Mouse (Mus musculus): ENCODE data around the gene Cadm4. TPM values are rescaled to one million over a fixed set of nuclear protein-coding genes. Genes with fewer than 3 reads are reported as not detected.
A peak's percentile ranks its signal among the peaks of the same experiment; 100 is the strongest.

Cadm4 gene
- polyA plus RNA-seq, 1 experiment from 2014 or later, result 0.54 TPM

DNA sequence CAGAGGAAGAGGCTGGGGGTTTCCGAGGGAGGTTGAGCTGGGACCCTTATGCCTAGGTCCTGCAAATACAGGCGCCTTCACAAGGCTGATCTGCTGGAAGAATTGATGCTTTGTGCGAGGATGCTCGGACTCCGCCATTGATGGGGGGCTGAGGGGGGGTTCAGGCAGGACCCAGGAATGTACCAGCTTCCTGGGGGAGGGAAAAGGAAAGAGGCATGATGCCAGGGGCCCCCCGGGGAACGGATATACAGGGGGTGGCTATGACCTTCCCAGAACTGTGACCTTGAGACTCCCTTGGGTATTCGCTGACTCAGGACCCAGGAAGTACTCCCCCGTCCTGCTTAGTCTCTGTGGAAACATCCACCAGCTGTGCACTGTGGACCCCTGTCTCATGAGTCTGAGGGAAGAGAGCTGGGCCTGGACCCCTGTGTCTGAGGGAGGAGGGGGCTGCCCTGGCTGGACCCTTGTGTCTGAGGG is 4.9 kb downstream of the Cadm4 start:
- H3K4me3 ChIP-seq, result no peak overlapping the region
- H3K36me3 ChIP-seq, result no peaks in the 10 kb centered on the region
- H3K27ac ChIP-seq, result no peak overlapping the region
- 60% methylated on average over 9 of the region's 9 CpGs for WGBS
- no peaks in the 10 kb centered on the region for H3K9me3 ChIP-seq
- H3K4me1 ChIP-seq, result peaks cover 20% of the 10 kb centered on the region
- no peak for DNase-seq (ENCODE audit: low spot score)
- peaks cover 48% of the 10 kb centered on the region for H3K27me3 ChIP-seq (ENCODE audit: insufficient read depth, poor library complexity, severe bottlenecking)

DNA sequence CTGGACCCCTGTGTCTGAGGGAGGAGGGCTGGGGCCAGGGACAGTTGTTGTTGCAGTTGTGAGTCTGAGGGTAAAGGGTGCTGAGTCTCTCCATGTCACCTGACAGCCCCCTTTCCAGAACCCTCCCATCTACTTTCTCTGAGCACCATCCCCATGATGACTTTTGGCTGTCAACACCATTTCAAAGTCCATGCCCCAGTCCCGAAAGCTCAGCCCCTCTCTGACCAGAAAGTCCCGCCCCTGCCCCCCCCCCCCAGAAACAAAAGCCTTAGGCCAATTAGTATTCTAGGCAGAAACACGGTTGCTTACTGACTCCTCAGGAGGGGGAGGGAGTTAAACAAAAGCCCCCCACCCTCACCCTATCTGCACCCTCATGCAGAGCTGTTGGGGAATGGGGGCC is 5.6 kb downstream of the Cadm4 start:
- Histone ChIP-seq H3K27me3 (ENCODE audit: insufficient read depth, poor library complexity, severe bottlenecking) (peaks cover 42% of the 10 kb centered on the region), H3K9me3 (no peaks in the 10 kb centered on the region), H3K4me3 (no peak overlapping the region), H3K36me3 (no peaks in the 10 kb centered on the region), H3K4me1 (peaks cover 14% of the 10 kb centered on the region), H3K27ac (no peak overlapping the region)
- no peak for DNase-seq (ENCODE audit: low spot score)
- 39% methylated on average over 3 of the region's 3 CpGs for WGBS

DNA sequence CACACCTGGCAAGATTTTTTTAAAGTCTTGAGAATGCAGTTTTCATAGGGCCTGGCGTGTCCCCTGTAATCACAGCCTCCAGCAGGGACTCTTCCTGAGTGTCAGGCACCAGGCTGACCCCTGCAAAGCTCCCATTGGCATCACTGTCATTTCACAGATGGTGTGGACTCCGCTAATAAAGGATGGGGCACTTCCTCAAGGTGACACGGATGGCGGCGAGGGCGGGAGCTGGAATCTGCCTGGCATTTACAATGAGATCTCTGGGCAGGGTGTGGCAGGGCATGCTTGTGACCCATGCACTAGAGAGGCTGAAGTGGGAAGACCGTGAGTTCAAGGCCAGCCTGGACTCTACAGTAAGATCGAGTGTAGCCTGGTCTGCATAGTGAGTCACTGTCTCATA is 6.5 kb downstream of the Cadm4 start:
- Histone ChIP-seq H3K27me3 (ENCODE audit: insufficient read depth, poor library complexity, severe bottlenecking) (peaks cover 33% of the 10 kb centered on the region), H3K4me3 (no peak overlapping the region), H3K36me3 (no peaks in the 10 kb centered on the region), H3K4me1 (peaks cover 7% of the 10 kb centered on the region), H3K27ac (no peak overlapping the region), H3K9me3 (no peaks in the 10 kb centered on the region)
- WGBS, result 78% methylated on average over 8 of the region's 8 CpGs
- DNase-seq (ENCODE audit: low spot score), result no peak

DNA sequence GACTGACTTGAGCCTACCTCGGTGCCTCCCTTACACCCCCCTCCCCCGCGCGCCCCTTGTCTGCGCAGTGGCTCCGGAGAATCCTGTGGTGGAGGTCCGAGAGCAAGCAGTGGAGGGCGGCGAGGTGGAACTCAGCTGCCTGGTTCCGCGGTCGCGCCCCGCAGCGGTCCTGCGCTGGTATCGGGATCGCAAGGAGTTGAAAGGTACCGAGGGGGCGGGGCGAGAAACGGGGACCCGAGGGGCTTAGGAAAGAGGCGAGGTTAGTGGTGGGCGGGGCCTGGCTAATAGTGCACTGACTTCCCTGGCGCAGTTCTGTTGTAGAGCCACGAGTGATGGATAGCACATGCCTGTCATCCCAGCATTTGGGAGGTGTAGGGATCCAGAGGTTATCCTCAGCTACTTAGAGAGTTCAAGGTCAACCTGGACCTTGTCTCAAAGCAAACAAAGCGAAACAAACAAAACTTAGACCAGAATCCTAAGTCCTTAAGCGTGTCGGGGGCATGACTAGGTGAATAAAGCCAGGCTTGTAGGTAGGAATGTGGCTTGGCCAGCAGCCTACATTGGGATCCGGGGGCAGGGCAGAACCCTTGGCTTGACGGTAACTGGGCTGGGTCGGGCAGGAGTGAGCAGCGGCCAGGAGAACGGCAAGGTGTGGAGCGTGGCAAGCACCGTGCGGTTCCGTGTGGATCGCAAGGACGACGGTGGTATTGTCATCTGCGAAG is 18.2 kb downstream of the Cadm4 start:
- DNase-seq (ENCODE audit: low spot score), result no peak
- peak overlapping the region; percentile 55 for H3K4me3 ChIP-seq
- peaks cover 74% of the 10 kb centered on the region for H3K27me3 ChIP-seq (ENCODE audit: insufficient read depth, poor library complexity, severe bottlenecking)
- peaks cover 29% of the 10 kb centered on the region for H3K4me1 ChIP-seq
- no peak overlapping the region for H3K27ac ChIP-seq
- no peaks in the 10 kb centered on the region for H3K36me3 ChIP-seq
- 10% methylated on average over 43 of the region's 43 CpGs for WGBS
- H3K9me3 ChIP-seq, result peaks cover 4% of the 10 kb centered on the region; the same call in 1 of the 2 replicates

DNA sequence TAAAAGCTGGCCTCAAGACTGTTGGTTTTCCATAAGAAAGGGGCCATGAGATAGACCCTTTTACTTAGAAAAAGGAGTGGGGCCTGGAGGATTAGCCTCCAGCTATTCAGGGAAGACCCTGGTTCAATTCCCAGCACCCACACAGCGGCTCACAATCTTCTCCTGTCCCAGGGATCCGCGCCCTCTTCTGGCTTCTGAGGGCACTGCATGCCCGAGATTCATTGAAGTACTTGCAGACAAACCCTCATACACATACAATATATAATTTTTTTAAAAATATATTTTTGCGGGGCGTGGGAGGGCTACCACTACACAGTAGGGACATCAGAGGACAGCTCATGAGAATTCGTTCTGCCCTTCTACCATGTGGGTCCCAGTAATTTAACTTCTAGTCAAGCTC is 19.1 kb downstream of the Cadm4 start:
- 25% methylated on average over 7 of the region's 7 CpGs for WGBS
- Histone ChIP-seq H3K4me3 (no peak overlapping the region), H3K27me3 (ENCODE audit: insufficient read depth, poor library complexity, severe bottlenecking) (peaks cover 77% of the 10 kb centered on the region), H3K27ac (no peak overlapping the region), H3K9me3 (peaks cover 4% of the 10 kb centered on the region; the same call in 1 of the 2 replicates), H3K36me3 (no peaks in the 10 kb centered on the region), H3K4me1 (peaks cover 38% of the 10 kb centered on the region)
- DNase-seq (ENCODE audit: low spot score), result no peak

DNA sequence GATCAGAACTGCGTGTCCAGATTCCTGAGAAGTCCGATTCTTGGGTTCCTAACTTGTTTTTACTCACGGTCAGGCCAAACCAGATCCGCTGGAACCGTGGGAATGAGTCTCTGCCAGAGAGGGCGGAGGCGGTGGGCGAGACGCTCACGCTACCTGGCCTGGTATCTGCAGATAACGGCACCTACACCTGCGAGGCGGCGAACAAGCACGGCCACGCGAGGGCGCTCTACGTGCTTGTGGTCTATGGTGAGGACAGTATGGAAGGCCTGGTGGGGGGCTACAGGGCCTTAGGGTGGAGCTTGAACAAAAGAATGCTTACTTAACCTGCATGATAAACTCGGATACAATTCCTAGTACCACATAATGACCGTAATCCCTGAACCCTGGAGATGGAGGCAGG is 19.7 kb downstream of the Cadm4 start:
- Histone ChIP-seq H3K9me3 (peaks cover 4% of the 10 kb centered on the region; the same call in 1 of the 2 replicates), H3K4me1 (peaks cover 39% of the 10 kb centered on the region), H3K4me3 (no peak overlapping the region), H3K27ac (no peak overlapping the region), H3K27me3 (ENCODE audit: insufficient read depth, poor library complexity, severe bottlenecking) (peaks cover 77% of the 10 kb centered on the region), H3K36me3 (no peaks in the 10 kb centered on the region)
- WGBS, result 38% methylated on average over 21 of the region's 21 CpGs
- no peak for DNase-seq (ENCODE audit: low spot score)

DNA sequence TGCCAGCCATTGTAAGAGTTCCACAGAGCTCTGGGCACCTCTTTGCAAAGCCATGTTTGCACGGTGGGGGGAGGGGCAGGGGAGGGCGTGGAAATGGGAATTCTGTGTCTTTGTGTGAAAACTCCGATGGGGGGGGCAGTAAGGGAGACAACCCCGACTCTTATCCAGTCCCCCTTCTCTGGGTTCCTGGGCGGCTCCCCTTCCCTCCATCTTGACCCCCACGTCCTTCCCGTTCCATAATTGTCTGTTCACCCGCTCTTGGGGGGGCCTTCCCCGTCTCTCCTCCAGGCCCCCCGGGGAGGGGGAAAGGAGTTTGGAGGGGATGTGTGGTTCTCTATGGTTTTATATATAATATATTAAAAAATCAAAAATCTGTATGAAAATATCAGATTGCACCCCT is 22.2 kb downstream of the Cadm4 start:
- WGBS, result 16% methylated on average over 10 of the region's 10 CpGs
- Histone ChIP-seq H3K9me3 (0 out of 2 replicates have a peak, but pooled peaks cover 4% of the 10 kb centered on the region), H3K36me3 (no peaks in the 10 kb centered on the region), H3K27ac (no peak overlapping the region), H3K4me1 (peaks cover 46% of the 10 kb centered on the region), H3K4me3 (no peak overlapping the region), H3K27me3 (ENCODE audit: insufficient read depth, poor library complexity, severe bottlenecking) (peaks cover 53% of the 10 kb centered on the region)
- DNase-seq (ENCODE audit: low spot score), result no peak

DNA sequence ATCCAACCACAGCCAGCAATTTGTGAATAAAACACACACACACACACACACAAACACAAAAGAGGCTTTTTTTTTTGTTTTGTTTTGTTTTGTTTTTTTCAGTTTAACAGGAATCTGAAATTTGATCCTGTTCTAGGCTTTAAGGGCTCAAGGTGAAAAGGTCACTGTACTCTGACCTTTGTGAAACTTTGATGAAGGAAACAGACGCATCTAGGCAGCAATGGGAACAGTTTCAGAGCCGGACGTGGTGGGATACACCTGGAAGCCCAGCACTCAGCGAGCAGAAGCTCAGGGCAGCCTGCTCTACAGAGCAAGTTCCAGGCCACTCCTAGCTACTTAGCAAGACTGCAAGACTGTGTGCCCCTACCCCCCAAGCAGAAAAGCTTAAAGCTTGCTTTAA is 23.0 kb downstream of the Cadm4 start:
- DNase-seq (ENCODE audit: low spot score), result no peak
- Histone ChIP-seq H3K4me1 (peaks cover 40% of the 10 kb centered on the region), H3K27me3 (ENCODE audit: insufficient read depth, poor library complexity, severe bottlenecking) (peaks cover 44% of the 10 kb centered on the region), H3K27ac (no peak overlapping the region), H3K9me3 (0 out of 2 replicates have a peak, but pooled peaks cover 4% of the 10 kb centered on the region), H3K36me3 (no peaks in the 10 kb centered on the region), H3K4me3 (no peak overlapping the region)
- 14% methylated on average over 4 of the region's 4 CpGs for WGBS

DNA sequence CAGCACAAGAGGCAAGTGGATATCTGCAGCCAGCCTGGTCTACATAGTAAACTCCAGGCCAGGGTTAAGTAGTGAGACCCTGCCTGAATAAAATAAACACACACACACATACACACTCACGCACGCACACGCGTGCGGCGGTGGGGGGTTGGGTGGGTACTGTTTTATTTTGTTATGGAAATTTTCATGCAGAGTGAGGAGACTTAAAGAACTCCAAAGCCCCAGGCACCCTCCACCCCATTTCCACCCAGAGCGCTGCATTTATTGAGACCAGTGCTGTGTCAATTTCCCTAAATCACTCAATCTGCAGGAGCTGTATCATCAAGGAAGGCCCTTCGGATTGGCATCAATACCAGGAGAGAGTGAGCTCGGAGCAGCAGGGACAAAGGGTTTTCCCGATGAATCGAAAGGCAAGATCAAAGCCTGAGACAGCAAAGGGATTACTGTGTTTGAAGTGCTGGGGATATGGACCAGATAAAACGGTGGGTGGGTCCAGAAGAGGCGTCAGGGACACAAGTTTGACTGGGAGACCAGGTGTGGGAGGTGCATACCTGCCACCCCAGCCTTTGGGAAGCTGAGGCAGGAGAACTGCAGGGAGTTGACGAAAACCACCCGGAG is 23.7 kb downstream of the Cadm4 start:
- DNase-seq (ENCODE audit: low spot score), result no peak
- 20% methylated on average over 15 of the region's 15 CpGs for WGBS
- peaks cover 33% of the 10 kb centered on the region for H3K4me1 ChIP-seq
- H3K27me3 ChIP-seq (ENCODE audit: insufficient read depth, poor library complexity, severe bottlenecking), result peaks cover 37% of the 10 kb centered on the region
- H3K4me3 ChIP-seq, result no peak overlapping the region
- no peaks in the 10 kb centered on the region for H3K36me3 ChIP-seq
- H3K9me3 ChIP-seq, result 0 out of 2 replicates have a peak, but pooled peaks cover 4% of the 10 kb centered on the region
- H3K27ac ChIP-seq, result no peak overlapping the region

DNA sequence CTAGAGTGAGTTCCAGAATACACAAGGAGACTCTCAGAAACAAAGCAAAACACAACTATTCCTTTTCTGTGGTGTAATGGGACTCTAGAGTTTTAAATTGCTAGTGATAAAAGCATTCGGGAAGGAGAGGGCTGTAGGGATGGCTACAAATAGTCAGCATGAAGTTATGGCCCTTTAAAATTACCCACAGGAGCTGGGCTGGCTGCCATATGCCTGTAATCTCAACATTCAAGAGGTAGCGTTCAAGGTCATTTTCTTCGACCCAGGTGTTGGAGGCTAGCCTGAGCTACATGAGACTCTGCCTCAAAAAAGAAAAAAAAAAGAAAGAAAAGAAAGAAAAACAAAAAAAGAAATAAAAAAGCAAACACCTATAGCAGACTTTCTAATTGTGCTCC is 24.2 kb downstream of the Cadm4 start:
- Histone ChIP-seq H3K4me1 (peaks cover 32% of the 10 kb centered on the region), H3K9me3 (no peaks in the 10 kb centered on the region), H3K4me3 (peak overlapping the region; percentile 80), H3K27me3 (ENCODE audit: insufficient read depth, poor library complexity, severe bottlenecking) (peaks cover 32% of the 10 kb centered on the region), H3K27ac (0 out of 2 replicates have a peak overlapping the region, but pooled peaks have one; percentile 97), H3K36me3 (peaks cover 2% of the 10 kb centered on the region; the same call in 1 of the 2 replicates)
- no peak for DNase-seq (ENCODE audit: low spot score)
- WGBS, result 12% methylated on average over 3 of the region's 3 CpGs

DNA sequence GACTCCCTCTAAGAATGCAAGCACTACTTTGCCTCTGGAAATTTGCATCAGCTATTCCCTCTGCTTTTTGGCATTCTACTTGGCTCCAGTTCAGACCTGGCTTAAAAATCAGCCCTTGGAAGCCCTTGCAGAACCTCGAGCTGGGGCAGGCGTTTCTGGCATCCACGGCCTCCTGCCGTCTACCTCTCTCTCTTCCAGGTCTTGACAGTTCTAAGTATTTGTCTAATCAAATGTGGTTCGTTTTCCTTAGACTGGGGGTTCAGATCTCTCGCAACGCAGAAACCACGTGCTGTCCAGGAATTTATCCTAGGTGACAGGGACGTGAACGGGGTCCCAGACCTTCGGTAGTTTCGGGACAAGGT is 24.6 kb downstream of the Cadm4 start:
- Histone ChIP-seq H3K27me3 (ENCODE audit: insufficient read depth, poor library complexity, severe bottlenecking) (peaks cover 28% of the 10 kb centered on the region), H3K4me3 (peak overlapping the region; percentile 80), H3K36me3 (peaks cover 6% of the 10 kb centered on the region; the same call in 1 of the 2 replicates), H3K27ac (peak overlapping the region; percentile 97), H3K9me3 (no peaks in the 10 kb centered on the region), H3K4me1 (peaks cover 32% of the 10 kb centered on the region)
- WGBS, result under 1% methylated on average over 12 of the region's 12 CpGs
- DNase-seq (ENCODE audit: low spot score), result no peak

DNA sequence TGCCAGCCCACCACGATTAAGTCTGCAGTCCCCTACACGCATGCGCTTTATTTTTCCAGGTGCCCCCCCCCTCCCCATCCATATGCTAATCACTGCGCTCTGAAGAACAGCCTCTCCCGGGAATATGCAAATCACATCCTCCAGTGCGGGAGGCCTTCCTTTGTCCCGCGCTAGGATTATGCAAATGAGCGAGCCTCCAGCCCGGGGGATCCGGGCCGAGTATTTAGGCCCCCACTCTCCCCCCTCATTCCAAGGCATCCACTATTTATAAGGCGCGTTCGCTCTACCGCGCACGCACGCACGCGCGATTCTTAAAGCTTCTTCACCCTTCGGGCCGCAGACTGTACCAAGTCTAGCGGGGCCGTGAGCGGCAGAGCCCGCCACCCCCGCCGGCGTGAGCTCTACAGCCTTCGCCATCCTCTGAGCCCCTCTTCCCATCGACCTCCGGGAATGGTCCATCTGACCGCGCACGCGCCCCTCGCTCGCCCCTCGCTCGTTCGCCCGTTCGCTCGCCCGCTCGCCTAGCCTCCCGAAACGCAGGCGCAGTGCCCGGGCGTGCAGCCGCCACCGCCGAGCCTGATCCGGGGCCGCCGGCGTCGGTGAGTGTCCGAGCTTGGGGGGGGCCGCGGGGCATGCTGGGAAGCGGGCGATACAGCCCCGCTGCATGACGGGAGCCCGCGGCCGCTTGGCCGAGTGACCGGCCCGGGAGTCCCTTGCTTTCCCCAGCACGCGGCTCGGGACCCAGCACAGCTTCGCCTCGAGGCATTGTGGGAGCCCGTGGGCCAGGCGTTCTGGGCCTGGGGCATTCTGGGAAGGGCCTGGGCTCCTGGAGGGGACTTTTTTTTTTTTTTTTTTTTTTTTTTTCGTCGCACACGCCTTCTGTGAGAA is 25.3 kb downstream of the Cadm4 start, which contains the start of gene Zfp428:
Gene Zfp428 (plus strand): TSS at position 169 of the 888 bp plus-strand sequence.
- H3K4me3 ChIP-seq, result peak within 1 kb of the TSS; percentile 80
- peak; percentile 94 for DNase-seq (ENCODE audit: low spot score)
- H3K27me3 ChIP-seq (ENCODE audit: insufficient read depth, poor library complexity, severe bottlenecking), result peaks cover 22% of the 10 kb centered on the region
- peaks cover 11% of the 10 kb centered on the region; the same call in 1 of the 2 replicates for H3K36me3 ChIP-seq
- no peaks in the 10 kb centered on the region for H3K9me3 ChIP-seq
- WGBS, result under 1% methylated on average over 83 of the region's 84 CpGs
- peak within 1 kb of the TSS; percentile 97 for H3K27ac ChIP-seq
- H3K4me1 ChIP-seq, result peaks cover 32% of the 10 kb centered on the region
